Mouse (Mus musculus) bone marrow macrophage, adult 2 months (primary cell): ENCODE measurements around the gene Olfr1412.

Experiments
- CTCF ChIP-seq: IDR thresholded peaks from 2 replicates; pipeline ENCODE4 v1.5.1; 2012; ENCODE audit warnings: low read depth, mild to moderate bottlenecking, low read length, moderate library complexity
- POLR2A ChIP-seq: IDR thresholded peaks from 2 replicates; pipeline ENCODE4 v1.6.1; 2012; ENCODE audit warnings: mild to moderate bottlenecking, low read depth, low read length, borderline replicate concordance

GRCm38 (mm10) chr1:92628227-92628626, 42.6 kb downstream of the Olfr1412 start:
- no peak for TF ChIP-seq CTCF
- TF ChIP-seq POLR2A, result no peak
